Mouse (Mus musculus) megakaryocyte, embryonic 14.5 days (primary cell): ENCODE results near the gene Ppp1r14a.

ENCODE experiments used
- FLI1 ChIP-seq: IDR thresholded peaks from 2 replicates; pipeline ENCODE4 v1.6.1; 2012; ENCODE audit warnings: low read length, inconsistent platforms, mixed read lengths
- GATA1 ChIP-seq: IDR thresholded peaks from 3 replicates; pipeline ENCODE4 v1.6.1; 2012; ENCODE audit warnings: mixed read lengths, low read length, inconsistent platforms, borderline replicate concordance

GRCm38 (mm10) chr7:29266931-29267330 is 22.2 kb upstream of the Ppp1r14a start:
- TF ChIP-seq FLI1 (no peak), GATA1 (no peak)
